Mouse (Mus musculus) embryo, embryonic 10.5 days (tissue): ENCODE results near the gene Sh3d21.

Source experiments
- DNase-seq: peaks from one replicate; pipeline ENCODE4 v3.0.0-alpha.2; 2015; ENCODE audit warnings: low spot score

Gene Sh3d21

GRCm38 (mm10) chr4:126145396-126145795 lies 17.9 kb downstream of the Sh3d21 start:
- no peak for DNase-seq

GRCm38 (mm10) chr4:126141021-126141420 lies 22.3 kb downstream of the Sh3d21 start:
- DNase-seq = no peak

GRCm38 (mm10) chr4:126137773-126138172 lies 25.5 kb downstream of the Sh3d21 start:
- DNase-seq = no peak

- no peak for DNase-seq
Observed at GRCm38 (mm10) chr4:126134639-126135038, 28.7 kb downstream of the Sh3d21 start.

GRCm38 (mm10) chr4:126134236-126134635 lies 29.1 kb downstream of the Sh3d21 start:
- DNase-seq = no peak

GRCm38 (mm10) chr4:126132636-126133264 lies 30.5 kb downstream of the Sh3d21 start:
- DNase-seq = no peak

GRCm38 (mm10) chr4:126131290-126132121 lies 31.8 kb downstream of the Sh3d21 start:
- peak; percentile 71 for DNase-seq

- peak; percentile 36 for DNase-seq
Observed at GRCm38 (mm10) chr4:126130502-126130901, 32.8 kb downstream of the Sh3d21 start.

GRCm38 (mm10) chr4:126123309-126124040 lies 39.8 kb downstream of the Sh3d21 start:
- no peak for DNase-seq

GRCm38 (mm10) chr4:126120506-126120905 lies 42.8 kb downstream of the Sh3d21 start:
- DNase-seq = no peak

GRCm38 (mm10) chr4:126120052-126120451 lies 43.2 kb downstream of the Sh3d21 start:
- no peak for DNase-seq

GRCm38 (mm10) chr4:126119051-126119450 lies 44.2 kb downstream of the Sh3d21 start:
- no peak for DNase-seq

- no peak for DNase-seq
Observed at GRCm38 (mm10) chr4:126118651-126119050, 44.6 kb downstream of the Sh3d21 start.

GRCm38 (mm10) chr4:126117116-126117515 lies 46.2 kb downstream of the Sh3d21 start:
- DNase-seq = no peak

- DNase-seq = no peak
Observed at GRCm38 (mm10) chr4:126115871-126116521, 47.3 kb downstream of the Sh3d21 start.

GRCm38 (mm10) chr4:126115411-126115810 lies 47.9 kb downstream of the Sh3d21 start:
- no peak for DNase-seq

- DNase-seq = peak; percentile 64
Observed at GRCm38 (mm10) chr4:126113943-126114342, 49.3 kb downstream of the Sh3d21 start.

GRCm38 (mm10) chr4:126113243-126113642 lies 50.0 kb downstream of the Sh3d21 start:
- DNase-seq = no peak

GRCm38 (mm10) chr4:126111153-126111549 lies 52.1 kb downstream of the Sh3d21 start:
- no peak for DNase-seq

GRCm38 (mm10) chr4:126110374-126111152 lies 52.7 kb downstream of the Sh3d21 start:
- no peak for DNase-seq

- DNase-seq = no peak
Observed at GRCm38 (mm10) chr4:126109613-126110373, 53.5 kb downstream of the Sh3d21 start.
